Mouse (Mus musculus) embryonic facial prominence, embryonic 13.5 days (tissue): ENCODE measurements around the gene Gpr15. TPM values are rescaled to one million over a fixed set of nuclear protein-coding genes. Genes with fewer than 3 reads are reported as not detected.

Experiments used
- ATAC-seq: fragments of 200-750 bp; cut with Nextera tagmentation; 2 replicates; pipeline ENCODE4 v1.8.0; 2017; ENCODE audit warnings: low read depth; ENCODE audit not compliant: insufficient number of reproducible peaks, insufficient read depth, low FRiP score, low TSS enrichment
- H3K27ac ChIP-seq: fragments of 300-500 bp; sonication (generic); 2 replicates; pipeline ENCODE4 v1.5.1; 2015; ENCODE audit warnings: moderate library complexity, mild to moderate bottlenecking, inconsistent platforms
- H3K27me3 ChIP-seq: fragments of 300-500 bp; sonication (generic); 2 replicates; pipeline ENCODE4 v1.6.1; 2015; ENCODE audit warnings: mild to moderate bottlenecking, inconsistent platforms
- H3K36me3 ChIP-seq: fragments of 300-500 bp; sonication (generic); 2 replicates; pipeline ENCODE4 v1.6.1; 2015; ENCODE audit warnings: mild to moderate bottlenecking, inconsistent platforms
- H3K4me1 ChIP-seq: fragments of 300-500 bp; sonication (generic); 2 replicates; pipeline ENCODE4 v1.6.1; 2015; ENCODE audit warnings: inconsistent platforms
- H3K4me2 ChIP-seq: fragments of 300-500 bp; sonication (generic); 2 replicates; pipeline ENCODE4 v1.6.1; 2015; ENCODE audit warnings: moderate library complexity, mild to moderate bottlenecking, inconsistent platforms
- H3K4me3 ChIP-seq: fragments of 300-500 bp; sonication (generic); 2 replicates; pipeline ENCODE4 v1.5.1; 2015; ENCODE audit warnings: mild to moderate bottlenecking, inconsistent platforms
- H3K9ac ChIP-seq: fragments of 300-500 bp; sonication (generic); 2 replicates; pipeline ENCODE4 v1.6.1; 2015; ENCODE audit warnings: mild to moderate bottlenecking, inconsistent platforms
- H3K9me3 ChIP-seq: fragments of 300-500 bp; sonication (generic); 2 replicates; pipeline ENCODE4 v1.6.1; 2016; ENCODE audit warnings: inconsistent platforms
- WGBS: fragments of 180-500 bp; shearing (Covaris S2); methylation state at CpG from one replicate; pipeline ENCODE4 v1.1.7; 2015; ENCODE audit warnings: mixed read lengths; 5-methylcytosine and 5-hydroxymethylcytosine counted together
- polyA plus RNA-seq: library from polyadenylated mRNA; unstranded; fragments of >200 nt; fragmentation: Nextera tagmentation; extraction: Ambion mirVana; gene quantifications from 2 replicates; pipeline ENCODE4 v1.2.1, GENCODE M21; 2015

The Gpr15 gene
- polyA plus RNA-seq, 1 experiment from 2014 or later = 0.21 TPM

DNA sequence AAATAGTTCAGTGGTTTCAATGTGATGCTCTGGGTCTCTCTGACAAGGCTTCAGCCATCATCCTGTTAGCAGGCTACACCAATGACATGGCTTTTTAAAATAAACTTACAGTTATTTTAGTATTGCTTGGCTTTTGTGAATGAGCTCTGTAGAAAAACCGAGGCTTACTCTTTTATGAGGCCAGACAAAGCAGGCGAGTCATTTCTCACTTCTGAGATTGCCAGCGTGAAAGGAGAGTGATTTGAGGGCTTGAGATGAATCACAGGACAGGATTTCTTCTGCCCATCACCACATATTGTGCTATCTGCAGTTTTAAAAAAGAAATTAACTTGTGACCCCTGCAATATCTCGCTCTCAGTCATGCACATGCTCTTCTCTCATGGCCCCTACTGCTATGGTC, 3.9 kb downstream of the Gpr15 start:
- Histone ChIP-seq H3K9me3 (no peaks in the 10 kb centered on the region), H3K4me2 (no peak overlapping the region), H3K27me3 (no peaks in the 10 kb centered on the region), H3K27ac (no peak overlapping the region), H3K4me1 (no peaks in the 10 kb centered on the region), H3K4me3 (no peak overlapping the region), H3K9ac (no peak overlapping the region), H3K36me3 (no peaks in the 10 kb centered on the region)
- 79% methylated on average over 4 of the region's 4 CpGs for WGBS
- no peak for ATAC-seq

DNA sequence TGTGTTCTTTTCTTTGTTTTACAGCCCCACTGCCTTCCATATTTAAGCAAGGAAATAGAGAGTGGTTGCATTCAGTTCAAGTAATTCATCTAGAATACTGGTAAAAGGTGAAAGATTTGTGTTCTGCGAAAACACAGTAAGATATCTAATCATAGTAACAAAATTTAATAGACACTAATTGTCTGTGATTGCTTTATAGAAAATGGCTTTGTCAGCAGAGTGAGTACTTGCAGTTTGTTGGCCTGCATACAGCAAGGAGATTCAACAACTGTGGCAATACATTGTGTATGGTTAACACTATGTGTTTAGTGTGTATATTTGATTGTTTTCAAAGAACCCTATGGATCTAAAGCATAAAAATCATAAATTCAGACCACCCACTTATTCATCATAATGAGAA, 5.7 kb downstream of the Gpr15 start:
- H3K27ac ChIP-seq = no peak overlapping the region
- no peaks in the 10 kb centered on the region for H3K4me1 ChIP-seq
- H3K36me3 ChIP-seq = no peaks in the 10 kb centered on the region
- no peaks in the 10 kb centered on the region for H3K9me3 ChIP-seq
- no peak overlapping the region for H3K4me2 ChIP-seq
- no peak overlapping the region for H3K4me3 ChIP-seq
- H3K9ac ChIP-seq = no peak overlapping the region
- H3K27me3 ChIP-seq = no peaks in the 10 kb centered on the region
- ATAC-seq = no peak
- 89% methylated on average over 1 of the region's 1 CpGs for WGBS

DNA sequence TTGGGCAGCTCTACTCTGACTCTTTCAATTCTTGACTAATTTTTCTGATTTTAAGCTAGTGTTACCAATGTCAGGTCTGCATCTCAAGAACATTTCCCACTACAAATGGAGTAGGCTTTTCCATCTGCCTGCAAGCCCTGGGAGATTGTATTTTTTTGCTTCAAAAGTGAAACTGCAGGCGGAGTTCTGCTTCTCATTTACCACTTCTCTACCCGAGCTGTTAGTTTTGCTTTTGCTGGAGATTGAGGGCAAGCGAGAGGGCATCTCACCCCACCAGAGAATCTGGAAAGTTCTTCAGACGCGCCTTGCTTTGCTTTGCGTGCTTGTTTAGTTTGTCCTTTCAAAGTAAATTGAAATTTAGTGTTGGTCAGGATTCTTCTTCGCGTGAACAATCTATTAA, 6.6 kb downstream of the Gpr15 start:
- no peak for ATAC-seq
- Histone ChIP-seq H3K4me1 (no peaks in the 10 kb centered on the region), H3K9me3 (no peaks in the 10 kb centered on the region), H3K9ac (no peak overlapping the region), H3K27ac (no peak overlapping the region), H3K36me3 (no peaks in the 10 kb centered on the region), H3K27me3 (no peaks in the 10 kb centered on the region), H3K4me3 (no peak overlapping the region), H3K4me2 (peak overlapping the region; percentile 21; the same call in 1 of the 2 replicates)
- WGBS = 49% methylated on average over 8 of the region's 8 CpGs

DNA sequence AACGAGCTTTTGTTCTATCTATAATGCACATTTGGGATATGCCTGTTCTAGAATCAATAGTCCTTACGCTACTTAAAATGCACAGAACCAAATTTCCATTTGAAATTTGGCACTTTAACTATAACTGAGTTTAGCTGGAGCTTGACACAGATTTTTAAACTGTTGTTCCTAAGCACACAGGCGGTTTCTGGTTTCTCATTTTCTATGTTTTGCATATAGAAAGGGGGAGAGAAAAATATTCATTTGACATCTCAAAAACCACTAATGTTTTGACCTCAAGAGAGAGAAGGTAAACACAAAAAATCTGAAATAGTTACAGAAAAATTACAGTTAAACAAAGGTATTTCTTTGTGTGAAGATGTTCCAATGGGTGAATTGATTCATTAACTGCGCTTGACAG, 9.3 kb downstream of the Gpr15 start:
- Histone ChIP-seq H3K4me1 (no peaks in the 10 kb centered on the region), H3K9me3 (no peaks in the 10 kb centered on the region), H3K4me3 (no peak overlapping the region), H3K36me3 (no peaks in the 10 kb centered on the region), H3K4me2 (no peak overlapping the region), H3K27ac (no peak overlapping the region), H3K9ac (no peak overlapping the region), H3K27me3 (no peaks in the 10 kb centered on the region)
- WGBS = 77% methylated on average over 4 of the region's 4 CpGs
- ATAC-seq = no peak

DNA sequence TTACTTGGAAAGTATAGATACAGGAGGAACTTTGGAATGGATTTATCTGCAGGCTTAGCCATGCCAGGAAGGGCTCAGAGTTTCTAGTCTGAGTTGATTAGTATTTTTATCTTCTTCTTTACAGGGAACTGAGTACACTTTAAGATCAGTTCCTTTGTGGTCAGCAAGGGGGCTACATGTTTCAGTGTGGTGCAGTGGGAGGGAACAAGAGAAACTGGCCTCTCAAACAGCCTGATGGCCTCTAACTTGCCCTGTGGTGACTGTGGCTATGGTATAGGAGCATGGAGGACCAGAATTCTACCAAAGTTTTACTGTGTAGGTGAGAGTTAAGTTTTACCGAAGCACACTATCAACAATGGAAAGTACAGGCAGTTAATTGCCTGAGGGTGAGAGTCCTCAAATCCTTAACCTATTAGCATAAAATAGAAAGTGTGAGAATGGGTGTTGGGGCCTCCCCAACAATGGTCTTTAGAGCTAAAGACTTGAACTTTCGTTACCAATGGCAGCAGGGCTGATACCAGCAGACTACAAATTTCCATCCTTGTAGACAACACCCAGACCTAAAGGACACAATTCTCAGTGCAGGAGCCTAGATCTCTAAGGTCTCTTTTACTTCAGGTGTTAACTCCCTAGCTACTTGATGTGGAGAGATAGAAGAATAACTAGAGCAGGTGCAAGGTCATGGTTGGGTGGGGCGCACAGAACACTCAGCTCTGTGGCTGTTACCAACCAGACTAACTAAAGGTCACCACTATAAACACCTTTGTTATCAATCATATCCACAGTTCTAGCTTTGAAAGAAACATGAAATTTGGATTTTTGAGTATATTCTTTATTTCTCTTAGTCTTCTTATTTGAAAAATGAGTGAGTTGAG, 10.0 kb downstream of the Gpr15 start:
- H3K27me3 ChIP-seq = no peaks in the 10 kb centered on the region
- no peak overlapping the region for H3K9ac ChIP-seq
- H3K27ac ChIP-seq = no peak overlapping the region
- ATAC-seq = no peak
- WGBS = 80% methylated on average over 3 of the region's 3 CpGs
- no peaks in the 10 kb centered on the region for H3K4me1 ChIP-seq
- no peak overlapping the region for H3K4me2 ChIP-seq
- no peak overlapping the region for H3K4me3 ChIP-seq
- H3K36me3 ChIP-seq = no peaks in the 10 kb centered on the region
- no peaks in the 10 kb centered on the region for H3K9me3 ChIP-seq

DNA sequence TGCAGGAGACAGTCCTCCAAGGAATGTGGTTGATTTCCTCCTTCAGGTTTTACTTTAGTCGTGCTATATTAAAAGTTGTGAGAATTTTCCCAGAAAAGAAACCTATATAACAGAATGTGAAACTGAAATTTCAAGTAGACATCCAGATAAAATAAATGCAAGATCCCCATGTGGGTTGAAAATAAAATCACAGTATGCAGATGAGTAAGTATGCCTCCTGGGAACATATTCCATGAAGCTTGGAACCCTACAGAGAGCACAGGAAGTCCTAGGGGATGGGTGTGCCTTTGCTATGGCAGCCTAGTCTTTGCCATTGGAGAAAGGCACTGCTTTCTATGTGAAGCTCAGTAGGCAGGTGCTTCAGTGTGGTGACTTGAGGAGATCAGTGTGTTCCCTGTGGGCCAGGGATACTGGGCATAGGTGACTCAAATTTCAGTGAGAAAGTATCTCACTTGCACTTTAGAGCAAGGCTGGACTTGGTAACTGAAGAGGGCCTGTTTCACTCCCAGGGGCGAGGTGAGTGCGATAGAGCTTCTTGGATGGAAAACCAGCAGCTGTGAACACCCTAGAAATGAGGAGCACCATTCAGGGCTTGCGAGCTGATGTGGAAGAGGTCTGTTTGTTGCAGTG, 11.5 kb downstream of the Gpr15 start:
- no peak for ATAC-seq
- H3K9ac ChIP-seq = no peak overlapping the region
- no peak overlapping the region for H3K4me3 ChIP-seq
- no peaks in the 10 kb centered on the region for H3K27me3 ChIP-seq
- no peaks in the 10 kb centered on the region for H3K4me1 ChIP-seq
- H3K9me3 ChIP-seq = no peaks in the 10 kb centered on the region
- H3K27ac ChIP-seq = no peak overlapping the region
- no peak overlapping the region for H3K4me2 ChIP-seq
- H3K36me3 ChIP-seq = no peaks in the 10 kb centered on the region
- WGBS = 84% methylated on average over 4 of the region's 4 CpGs

DNA sequence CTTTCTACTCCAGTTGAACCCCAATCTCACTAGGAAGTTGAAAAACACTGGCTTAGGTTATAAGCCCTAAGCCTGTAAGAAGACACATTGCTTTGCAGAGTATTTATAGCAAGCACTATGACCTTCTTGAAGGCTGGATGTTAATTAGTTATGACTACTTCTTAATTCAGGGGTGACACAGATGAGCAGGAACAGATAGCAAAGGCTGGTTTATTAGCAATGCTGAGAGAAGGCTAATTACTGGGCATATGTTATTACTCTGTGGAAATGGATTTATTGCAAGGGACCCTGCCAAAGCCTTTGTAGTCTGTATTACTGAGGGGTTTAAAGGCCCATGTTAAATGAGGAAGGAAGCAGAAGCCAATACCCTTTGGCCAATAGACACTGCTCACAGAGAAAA, 13.9 kb downstream of the Gpr15 start:
- no peak overlapping the region for H3K9ac ChIP-seq
- no peaks in the 10 kb centered on the region for H3K9me3 ChIP-seq
- H3K4me3 ChIP-seq = no peak overlapping the region
- no peak for ATAC-seq
- no peak overlapping the region for H3K4me2 ChIP-seq
- H3K27ac ChIP-seq = no peak overlapping the region
- no peaks in the 10 kb centered on the region for H3K36me3 ChIP-seq
- H3K4me1 ChIP-seq = no peaks in the 10 kb centered on the region
- no peaks in the 10 kb centered on the region for H3K27me3 ChIP-seq

DNA sequence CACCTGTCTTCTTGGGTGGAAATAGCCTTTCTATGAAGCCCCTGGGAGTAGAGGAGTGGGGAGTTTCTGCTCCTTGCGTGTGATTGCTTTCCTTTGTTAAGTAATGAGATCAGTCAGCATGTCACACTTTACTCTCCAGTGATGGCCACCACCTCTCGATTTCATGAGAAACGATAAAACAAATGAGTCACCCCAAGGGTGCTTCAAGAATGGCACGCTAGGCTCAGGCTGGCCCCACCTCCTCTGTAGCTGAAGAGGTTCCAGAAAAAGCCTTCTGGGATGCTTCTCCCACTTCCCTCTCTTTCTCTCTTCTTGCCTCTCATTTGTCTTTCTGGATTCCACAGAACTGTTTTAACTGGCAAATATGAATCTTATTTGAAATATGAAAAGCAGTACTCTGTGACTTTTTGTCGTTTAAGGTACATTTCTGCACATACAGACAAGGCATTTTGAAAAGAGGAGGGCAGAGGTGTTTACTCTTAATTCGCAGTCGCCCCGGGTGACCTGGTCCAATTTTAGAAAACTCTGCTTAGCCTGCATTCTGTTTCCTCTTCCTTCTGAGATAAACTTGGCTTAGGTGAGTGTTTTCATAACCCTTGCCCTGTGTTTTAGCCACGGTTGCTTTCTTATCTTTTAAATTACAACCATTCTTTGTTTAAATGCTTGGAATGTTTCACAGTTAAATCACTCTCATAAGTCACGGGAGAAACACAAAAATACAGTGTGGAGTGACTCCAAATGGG, 15.3 kb downstream of the Gpr15 start:
- H3K4me3 ChIP-seq = no peak overlapping the region
- no peaks in the 10 kb centered on the region for H3K36me3 ChIP-seq
- no peak overlapping the region for H3K9ac ChIP-seq
- H3K9me3 ChIP-seq = no peaks in the 10 kb centered on the region
- H3K27me3 ChIP-seq = no peaks in the 10 kb centered on the region
- no peaks in the 10 kb centered on the region for H3K4me1 ChIP-seq
- H3K4me2 ChIP-seq = no peak overlapping the region
- WGBS = 27% methylated on average over 10 of the region's 10 CpGs
- no peak overlapping the region for H3K27ac ChIP-seq
- ATAC-seq = no peak

DNA sequence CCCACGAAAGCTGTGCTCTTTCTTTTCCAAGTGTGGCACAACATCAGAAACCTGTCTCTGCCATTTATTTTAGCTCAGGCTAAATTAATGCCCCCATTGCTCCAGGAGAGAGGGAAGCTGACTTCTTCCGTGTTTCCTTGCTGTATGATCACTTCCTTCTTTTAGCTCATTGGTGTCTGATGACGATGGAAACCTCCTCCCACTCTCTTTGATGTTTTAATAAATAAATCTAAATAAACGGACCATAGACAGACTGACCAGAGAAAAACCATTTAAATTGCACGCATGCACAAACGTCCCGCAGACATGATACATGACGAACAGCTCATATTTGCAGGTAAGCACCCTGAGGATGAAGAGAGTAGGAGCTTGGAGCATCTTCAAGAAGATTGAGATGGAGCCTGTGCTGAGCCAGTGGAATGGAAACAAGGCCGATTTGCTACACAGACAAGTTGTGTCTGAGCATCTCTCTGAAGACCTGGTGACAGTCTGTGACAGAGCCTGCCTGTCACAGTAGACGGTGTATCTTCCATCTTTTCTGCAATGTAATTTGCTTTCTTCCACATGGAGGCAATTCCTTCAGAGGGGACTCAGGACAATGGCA, 16.4 kb downstream of the Gpr15 start:
- H3K27me3 ChIP-seq = no peaks in the 10 kb centered on the region
- ATAC-seq = no peak
- no peak overlapping the region for H3K4me3 ChIP-seq
- H3K27ac ChIP-seq = no peak overlapping the region
- H3K4me1 ChIP-seq = no peaks in the 10 kb centered on the region
- no peaks in the 10 kb centered on the region for H3K9me3 ChIP-seq
- no peak overlapping the region for H3K9ac ChIP-seq
- WGBS = 73% methylated on average over 10 of the region's 10 CpGs
- no peaks in the 10 kb centered on the region for H3K36me3 ChIP-seq
- H3K4me2 ChIP-seq = no peak overlapping the region

DNA sequence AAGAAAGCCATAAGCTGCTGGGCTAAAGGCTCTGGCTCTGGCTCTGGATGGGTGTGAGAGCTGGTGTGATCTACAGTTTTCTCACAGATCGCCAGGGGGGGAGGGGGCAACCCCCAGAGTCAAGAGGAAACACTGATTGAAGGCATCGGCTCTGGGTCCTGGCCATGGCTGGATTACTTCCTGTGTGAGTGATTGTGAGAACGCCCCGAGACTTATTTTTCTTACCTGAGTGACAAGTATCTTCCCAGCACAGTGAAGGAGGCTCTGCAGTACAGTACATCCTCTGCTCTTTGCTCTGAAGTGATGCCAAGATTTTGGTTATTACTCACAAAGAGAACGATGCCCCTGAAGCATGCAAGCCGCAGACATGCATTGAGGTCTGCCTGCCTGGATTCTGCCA, 17.1 kb downstream of the Gpr15 start:
- ATAC-seq = no peak
- 42% methylated on average over 6 of the region's 6 CpGs for WGBS
- Histone ChIP-seq H3K4me1 (no peaks in the 10 kb centered on the region), H3K4me2 (no peak overlapping the region), H3K9me3 (no peaks in the 10 kb centered on the region), H3K9ac (no peak overlapping the region), H3K27me3 (no peaks in the 10 kb centered on the region), H3K4me3 (no peak overlapping the region), H3K27ac (no peak overlapping the region), H3K36me3 (no peaks in the 10 kb centered on the region)

DNA sequence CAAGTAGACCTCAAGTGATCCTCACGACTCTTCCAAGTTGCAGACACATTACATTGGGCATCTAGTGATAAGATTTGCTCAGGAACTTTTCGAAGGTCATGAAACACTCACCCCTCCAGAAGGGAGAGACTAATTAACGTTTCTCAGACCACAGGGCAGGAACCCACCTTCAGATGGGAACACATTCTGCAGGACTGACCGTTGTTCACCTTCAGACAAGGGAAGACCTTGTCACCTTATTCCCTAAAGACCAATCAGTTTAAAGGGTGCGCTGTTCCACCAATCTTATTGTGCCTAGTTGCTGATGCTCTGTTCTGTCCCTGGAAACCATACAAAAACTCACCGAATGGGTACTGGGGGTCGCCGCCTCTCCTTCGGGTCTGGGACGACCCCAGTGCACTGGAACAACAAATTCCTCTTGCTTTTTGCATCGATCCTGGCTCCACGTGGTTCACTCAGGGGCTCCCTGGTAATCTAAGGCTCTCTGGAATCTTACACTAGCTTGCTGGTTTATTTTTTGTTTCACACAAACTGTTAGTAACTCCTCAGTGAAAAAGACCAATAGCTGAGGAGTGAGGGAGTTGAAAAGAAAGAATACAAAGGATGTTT, 17.9 kb downstream of the Gpr15 start:
- WGBS = 87% methylated on average over 12 of the region's 12 CpGs
- H3K27me3 ChIP-seq = no peaks in the 10 kb centered on the region
- H3K27ac ChIP-seq = no peak overlapping the region
- ATAC-seq = no peak
- H3K4me1 ChIP-seq = no peaks in the 10 kb centered on the region
- H3K4me3 ChIP-seq = no peak overlapping the region
- no peak overlapping the region for H3K4me2 ChIP-seq
- H3K36me3 ChIP-seq = no peaks in the 10 kb centered on the region
- H3K9ac ChIP-seq = no peak overlapping the region
- H3K9me3 ChIP-seq = no peaks in the 10 kb centered on the region
